Mouse (Mus musculus): Measurements from ENCODE around the gene Gpr61.

GRCm38 (mm10) chr3:108139113-108139512, 15.6 kb downstream of the Gpr61 start:
- no peak for TF ChIP-seq ZNF384 (IDR thresholded peaks at IDR 0.05; ENCODE audit: low read depth, low read length)
- no peak for TF ChIP-seq HCFC1 (IDR thresholded peaks at IDR 0.05; ENCODE audit: borderline replicate concordance, insufficient read depth, low read length)
- TF ChIP-seq MAFK (IDR thresholded peaks at IDR 0.05; ENCODE audit: insufficient read depth, low read depth, low read length): no peak
- TF ChIP-seq ZC3H11A (IDR thresholded peaks at IDR 0.05; ENCODE audit: borderline replicate concordance, low read depth, low read length): no peak
- no peak for TF ChIP-seq CHD2 (IDR thresholded peaks at IDR 0.05; ENCODE audit: low read depth, low read length)

Data from ES-E14 (cell line).